Mouse (Mus musculus): ENCODE results near the gene Auts2.

GRCm38 (mm10) chr5:132391831-132392763 lies 151.0 kb downstream of the Auts2 start:
- TF ChIP-seq POLR2A (IDR thresholded peaks at IDR 0.05; ENCODE audit: borderline replicate concordance, low read depth, low read length), result no peak
- no peak for TF ChIP-seq CTCF (IDR thresholded peaks at IDR 0.05; ENCODE audit: low read depth, low read length)

All from bone marrow macrophage, adult 2 months (primary cell).